Mouse (Mus musculus): ENCODE data around the gene Atxn7. TPM values are rescaled to one million over a fixed set of nuclear protein-coding genes. Genes with fewer than 3 reads are reported as not detected.
A peak's percentile ranks its signal among the peaks of the same experiment; 100 is the strongest.

Gene Atxn7
- total RNA-seq, 2 experiments from 2014 or later: 14.6 to 16.0 TPM

- no peak for ATAC-seq (replicated peaks; ENCODE audit: poor library complexity)
These were observed 101.4 kb downstream of the Atxn7 start for GRCm38 (mm10) chr14:14062531-14063245.

GRCm38 (mm10) chr14:14063382-14063781 is 102.1 kb downstream of the Atxn7 start:
- no peak for ATAC-seq (replicated peaks; ENCODE audit: poor library complexity)

- peak; percentile 47 for ATAC-seq (replicated peaks; ENCODE audit: poor library complexity)
These were observed 103.4 kb downstream of the Atxn7 start for GRCm38 (mm10) chr14:14064486-14065141.

DNA sequence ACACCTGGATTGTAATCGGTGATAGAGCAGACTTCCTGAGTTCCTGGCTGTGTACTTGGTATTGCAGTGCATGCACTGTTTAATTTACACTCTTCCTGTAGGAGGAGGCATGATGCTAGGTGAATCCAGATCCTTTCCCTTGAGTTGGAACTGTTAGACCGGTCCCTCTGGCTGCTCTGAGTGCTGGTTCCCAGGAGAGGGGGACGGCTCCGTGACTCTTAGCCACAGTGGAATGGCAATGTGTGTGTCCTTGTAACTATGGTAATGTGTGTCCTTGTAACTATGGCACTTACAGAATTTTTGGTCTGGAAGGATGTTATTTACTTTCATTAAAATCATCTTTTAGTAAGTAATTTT is 103.9 kb downstream of the Atxn7 start:
- no peak for ATAC-seq (replicated peaks; ENCODE audit: poor library complexity)

GRCm38 (mm10) chr14:14066241-14066640 is 105.0 kb downstream of the Atxn7 start:
- peak; percentile 6; the same call in 1 of the 2 replicates for ATAC-seq (replicated peaks; ENCODE audit: poor library complexity)

- ATAC-seq (replicated peaks; ENCODE audit: poor library complexity): peak; percentile 41
These were observed 106.6 kb downstream of the Atxn7 start for GRCm38 (mm10) chr14:14067648-14068472.

DNA sequence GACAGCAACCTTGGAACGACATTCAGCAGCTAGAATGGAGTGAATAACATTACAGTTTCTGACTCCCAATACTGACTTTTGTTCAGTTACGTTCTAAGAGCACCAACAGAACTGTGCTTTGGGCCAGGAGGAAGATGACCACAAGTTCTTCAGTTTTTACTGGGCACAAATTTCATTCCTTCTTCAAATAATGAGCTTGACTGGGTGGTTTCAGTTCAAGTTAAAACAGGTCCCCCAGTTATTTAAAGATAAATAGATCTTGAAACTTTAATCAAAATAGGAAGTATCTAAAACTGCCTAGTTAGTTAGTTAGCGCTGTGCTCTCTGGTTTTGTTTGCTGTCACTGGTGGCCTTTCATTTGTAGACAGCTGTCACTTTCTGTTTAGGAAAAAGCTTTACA is 107.3 kb downstream of the Atxn7 start:
- peak; percentile 10 for ATAC-seq (replicated peaks; ENCODE audit: poor library complexity)

GRCm38 (mm10) chr14:14070541-14071315 is 109.5 kb downstream of the Atxn7 start:
- ATAC-seq (replicated peaks; ENCODE audit: poor library complexity): no peak

DNA sequence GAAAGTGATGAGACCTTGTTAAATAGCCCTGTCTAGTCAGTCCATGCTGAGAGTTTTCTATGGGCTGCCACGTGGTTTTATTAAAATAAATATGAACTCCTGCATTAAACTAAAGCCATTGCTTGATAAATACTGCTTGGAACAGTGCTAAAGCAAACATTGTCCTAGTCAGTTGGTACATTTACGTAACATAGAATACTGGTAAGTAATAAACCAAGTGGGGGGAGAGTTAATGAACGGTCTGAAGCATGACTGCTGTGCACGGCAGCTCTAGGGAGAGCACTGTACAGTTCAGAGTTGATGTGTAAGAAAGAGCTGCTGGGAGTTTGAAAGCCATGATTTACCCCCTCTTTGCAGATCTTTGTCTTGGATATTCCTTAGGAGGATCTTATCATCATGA is 110.2 kb downstream of the Atxn7 start:
- ATAC-seq (replicated peaks; ENCODE audit: poor library complexity): no peak

- ATAC-seq (replicated peaks; ENCODE audit: poor library complexity): peak; percentile 45
These were observed 119.5 kb downstream of the Atxn7 start for GRCm38 (mm10) chr14:14080604-14081194.

DNA sequence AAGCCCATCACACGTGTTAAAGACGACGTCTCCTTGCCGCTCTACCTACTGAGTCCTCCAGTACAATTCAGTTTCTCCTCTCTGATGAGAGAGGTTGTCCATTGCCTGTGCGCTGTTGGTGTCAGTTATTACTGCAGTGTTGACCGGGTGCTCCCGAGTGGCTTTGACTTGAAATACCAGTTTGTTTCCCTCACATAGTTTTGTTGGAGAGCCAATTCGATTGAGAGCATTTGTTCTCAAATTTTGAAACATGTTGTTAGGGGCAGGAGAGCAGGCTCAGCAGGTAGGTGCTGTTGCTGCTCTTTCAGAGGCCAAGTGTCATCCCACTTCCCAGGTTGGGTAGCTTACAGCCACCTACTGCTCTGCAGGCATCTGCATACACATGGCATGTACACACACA is 122.6 kb downstream of the Atxn7 start:
- ATAC-seq (replicated peaks; ENCODE audit: poor library complexity): no peak

DNA sequence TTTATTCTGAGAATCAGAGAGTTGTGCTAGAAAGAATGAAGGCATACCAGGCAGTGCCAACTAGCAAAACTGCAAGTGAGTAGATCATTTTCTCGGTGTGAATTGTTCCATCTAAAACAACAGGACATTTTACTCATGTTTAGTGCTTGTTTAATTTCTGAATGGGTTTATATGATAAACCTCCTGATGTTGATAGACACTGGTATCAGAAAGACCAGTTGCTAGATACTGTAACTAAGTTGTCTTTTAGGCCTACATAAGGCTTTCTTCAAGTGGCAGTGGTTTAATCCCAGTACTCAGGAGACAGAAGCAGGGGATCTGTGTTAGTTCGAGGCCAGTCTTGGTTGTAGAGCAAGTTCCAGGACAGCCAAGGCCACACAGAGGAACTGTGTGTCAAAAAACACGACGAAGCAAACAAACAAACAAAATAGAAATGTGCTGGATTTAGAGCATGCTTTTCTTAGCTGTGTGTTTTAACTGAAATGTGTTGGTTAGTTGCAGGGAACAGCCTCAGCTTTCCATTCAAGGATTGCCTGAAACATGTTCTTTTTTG is 125.5 kb downstream of the Atxn7 start:
- no peak for ATAC-seq (replicated peaks; ENCODE audit: poor library complexity)

GRCm38 (mm10) chr14:14087348-14087747 is 126.1 kb downstream of the Atxn7 start:
- 0 out of 2 replicates have a peak, but pooled peaks have one; percentile 4 for ATAC-seq (replicated peaks; ENCODE audit: poor library complexity)

DNA sequence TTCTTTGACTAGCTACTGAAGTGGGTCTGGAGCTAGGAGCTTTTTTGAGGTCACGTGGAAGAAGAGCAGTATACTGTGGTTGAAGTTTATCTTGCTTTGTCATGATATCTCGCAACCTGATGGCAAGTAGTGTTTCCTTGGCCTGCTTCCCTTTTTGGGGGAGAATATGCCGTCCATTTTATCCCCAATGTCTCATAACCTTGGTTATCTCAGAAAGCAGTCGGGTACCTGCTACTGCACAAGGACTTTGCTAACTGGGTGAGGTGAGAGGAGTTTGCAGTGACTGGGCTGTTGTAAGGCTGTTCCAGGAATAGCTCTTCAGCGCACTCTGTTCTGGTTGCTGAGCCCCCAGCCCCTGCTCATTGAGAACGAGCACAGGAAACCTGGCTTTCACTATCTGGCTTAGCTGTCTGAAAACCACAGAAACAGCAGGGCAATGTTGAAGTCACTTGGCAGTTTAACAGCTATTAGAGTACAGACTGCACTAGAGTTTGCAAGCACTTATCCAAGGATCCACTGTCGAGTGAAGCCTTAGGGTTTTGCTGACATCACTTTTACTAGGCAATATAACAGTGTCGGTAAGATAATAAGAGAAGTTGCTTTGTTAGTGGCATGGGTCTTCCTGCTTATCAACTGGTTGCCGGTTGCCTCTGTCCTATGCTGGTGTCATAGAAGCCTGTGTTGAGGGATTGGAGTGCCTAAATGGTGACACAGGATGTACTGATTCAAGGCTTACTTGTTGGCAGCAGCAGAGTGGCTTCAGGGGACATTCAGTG is 127.0 kb downstream of the Atxn7 start:
- ATAC-seq (replicated peaks; ENCODE audit: poor library complexity): peak; percentile 77

GRCm38 (mm10) chr14:14090571-14090970 is 129.3 kb downstream of the Atxn7 start:
- ATAC-seq (replicated peaks; ENCODE audit: poor library complexity): no peak

DNA sequence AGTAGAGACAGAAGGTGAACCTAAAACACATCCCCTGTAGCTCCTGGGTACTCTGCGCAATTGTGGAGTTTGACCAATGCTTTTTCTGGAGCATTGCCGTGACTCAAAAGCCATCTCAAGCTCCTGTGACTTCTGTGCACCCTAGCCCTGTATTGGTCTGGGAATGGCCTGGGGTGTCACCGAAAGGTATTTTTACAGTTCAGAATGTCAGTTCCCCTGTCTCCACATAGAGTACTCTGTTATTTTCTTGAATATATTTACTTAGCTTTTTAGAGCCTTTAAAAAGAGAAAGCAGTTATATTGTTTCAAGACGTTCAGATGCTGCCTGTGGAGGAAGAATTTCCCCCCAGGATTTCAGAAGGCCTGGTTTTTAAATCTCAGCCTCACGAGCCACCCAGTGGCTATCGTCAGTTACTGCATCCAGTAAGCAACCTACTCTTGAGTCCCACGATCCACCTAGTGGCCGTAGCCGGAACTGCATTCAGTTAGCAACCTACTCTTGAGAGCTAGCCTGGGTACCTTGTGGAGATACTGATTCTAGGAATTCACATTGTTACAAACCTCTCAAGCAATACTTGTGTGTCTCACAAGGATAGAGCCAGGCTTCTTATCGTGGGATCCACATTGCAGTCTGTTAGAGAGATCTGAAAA is 137.2 kb downstream of the Atxn7 start:
- peak; percentile 100 for ATAC-seq (replicated peaks; ENCODE audit: poor library complexity)

DNA sequence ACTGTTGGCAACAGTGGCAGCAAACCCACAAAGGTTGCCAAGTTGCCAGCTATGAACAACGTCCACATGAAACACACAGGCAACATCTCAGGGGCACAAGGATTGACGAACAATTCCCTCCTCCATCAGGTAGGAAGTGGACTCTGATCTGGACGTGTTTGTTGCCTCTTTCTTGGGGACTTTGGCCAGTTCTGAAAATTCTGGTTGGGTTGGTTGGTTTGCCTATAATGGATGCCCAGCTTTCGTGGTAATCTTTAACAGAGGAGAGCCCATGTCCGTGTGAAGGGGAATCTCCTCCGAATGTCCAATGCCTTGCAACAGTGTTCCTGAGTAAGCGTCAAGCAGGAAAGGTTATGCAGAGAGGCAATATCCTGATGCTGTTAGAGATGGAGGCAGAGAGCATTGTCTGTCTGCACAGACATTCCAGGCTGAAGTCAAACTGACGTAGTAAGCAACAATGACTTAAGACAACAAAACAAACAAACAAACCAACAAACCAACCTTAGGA is 139.6 kb downstream of the Atxn7 start:
- no peak for ATAC-seq (replicated peaks; ENCODE audit: poor library complexity)

- no peak for ATAC-seq (replicated peaks; ENCODE audit: poor library complexity)
These were observed 140.1 kb downstream of the Atxn7 start for GRCm38 (mm10) chr14:14101296-14101695.
